Mouse (Mus musculus) heart, embryonic 15.5 days (tissue): Measurements from ENCODE around the gene Pigb. TPM values are rescaled to one million over a fixed set of nuclear protein-coding genes. Genes with fewer than 3 reads are reported as not detected.

Source experiments
- ATAC-seq: fragments of 200-750 bp; cut with Nextera tagmentation; replicated peaks from 2 replicates; pipeline ENCODE4 v1.8.0; 2017; ENCODE audit warnings: low read depth, moderate TSS enrichment; ENCODE audit not compliant: insufficient number of reproducible peaks, insufficient read depth, low FRiP score
- H3K27ac ChIP-seq: fragments of 300-500 bp; sonication (generic); 2 replicates; pipeline ENCODE4 v1.5.1; 2015; ENCODE audit warnings: mild to moderate bottlenecking, inconsistent platforms
- H3K27me3 ChIP-seq: fragments of 300-500 bp; sonication (generic); 2 replicates; pipeline ENCODE4 v1.6.1; 2015; ENCODE audit warnings: inconsistent platforms
- H3K36me3 ChIP-seq: fragments of 300-500 bp; sonication (generic); 2 replicates; pipeline ENCODE4 v1.6.1; 2015; ENCODE audit warnings: mild to moderate bottlenecking, inconsistent platforms
- H3K4me1 ChIP-seq: fragments of 300-500 bp; sonication (generic); replicated peaks from 2 replicates; pipeline ENCODE4 v1.6.1; 2015; ENCODE audit warnings: inconsistent platforms
- H3K4me2 ChIP-seq: fragments of 300-500 bp; sonication (generic); 2 replicates; pipeline ENCODE4 v1.6.1; 2015; ENCODE audit warnings: inconsistent platforms, mild to moderate bottlenecking, moderate library complexity
- H3K4me3 ChIP-seq: fragments of 300-500 bp; sonication (generic); 2 replicates; pipeline ENCODE4 v1.5.1; 2015; ENCODE audit warnings: mild to moderate bottlenecking, inconsistent platforms
- H3K9ac ChIP-seq: fragments of 300-500 bp; sonication (generic); 2 replicates; pipeline ENCODE4 v1.6.1; 2015; ENCODE audit warnings: mild to moderate bottlenecking, inconsistent platforms
- H3K9me3 ChIP-seq: fragments of 300-500 bp; sonication (generic); replicated peaks from 2 replicates; pipeline ENCODE4 v1.6.1; 2016; ENCODE audit warnings: inconsistent platforms
- WGBS: fragments of 180-500 bp; shearing (Covaris S2); methylation state at CpG from one replicate; pipeline ENCODE4 v1.1.7; 2015; ENCODE audit warnings: mixed read lengths; 5-methylcytosine and 5-hydroxymethylcytosine counted together
- polyA plus RNA-seq: library from polyadenylated mRNA; unstranded; fragments of >200 nt; fragmentation: Nextera tagmentation; extraction: Ambion mirVana; gene quantifications from 2 replicates; pipeline ENCODE4 v1.2.1, GENCODE M21; 2015

Pigb gene
- polyA plus RNA-seq, 1 experiment from 2014 or later = 4.7 TPM

DNA sequence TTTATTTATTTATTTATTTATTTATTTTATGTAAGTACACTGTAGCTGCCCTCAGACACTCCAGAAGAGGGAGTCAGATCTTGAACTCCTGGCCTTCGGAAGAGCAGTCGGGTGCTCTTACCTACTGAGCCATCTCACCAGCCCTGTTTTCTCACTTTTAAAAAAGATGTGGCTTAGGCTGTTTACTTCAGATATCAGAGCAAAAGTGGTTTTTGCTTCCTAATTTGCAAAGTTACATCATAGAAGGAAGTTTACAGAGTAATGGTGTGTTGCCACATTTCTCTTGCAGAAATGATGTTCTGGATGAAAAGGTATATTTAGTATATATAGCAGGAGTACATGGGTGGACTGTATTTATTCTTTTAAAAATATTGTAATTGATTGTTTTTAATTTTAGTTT is 48.8 kb downstream of the Pigb start:
- Histone ChIP-seq H3K4me2 (no peak overlapping the region), H3K36me3 (no peaks in the 10 kb centered on the region), H3K27ac (no peak overlapping the region), H3K4me3 (no peak overlapping the region), H3K27me3 (no peaks in the 10 kb centered on the region), H3K9me3 (no peaks in the 10 kb centered on the region), H3K9ac (no peak overlapping the region), H3K4me1 (no peaks in the 10 kb centered on the region)
- ATAC-seq = no peak
- WGBS = 92% methylated on average over 2 of the region's 2 CpGs

DNA sequence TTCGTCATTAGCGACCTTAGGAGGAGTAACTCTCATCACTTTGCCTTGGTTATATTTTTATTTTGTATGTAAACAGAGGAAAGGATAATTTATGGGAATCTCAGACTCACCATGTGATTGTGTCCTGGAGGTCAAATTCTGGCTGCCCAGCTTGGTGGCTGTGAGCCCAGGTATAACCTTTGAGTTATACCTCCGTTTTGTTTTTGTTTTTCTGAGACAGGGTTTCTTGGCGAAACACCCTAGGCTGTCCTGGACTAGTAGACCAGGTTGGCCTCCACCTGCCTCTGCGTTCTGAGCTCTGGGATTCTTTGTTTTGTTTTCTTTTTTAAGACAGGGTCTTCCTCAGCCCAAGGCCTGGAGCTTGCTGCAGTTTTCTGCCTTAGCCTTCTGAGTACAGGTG is 51.5 kb downstream of the Pigb start:
- no peak overlapping the region for H3K9ac ChIP-seq
- no peaks in the 10 kb centered on the region for H3K27me3 ChIP-seq
- H3K4me3 ChIP-seq = no peak overlapping the region
- no peak overlapping the region for H3K4me2 ChIP-seq
- H3K36me3 ChIP-seq = no peaks in the 10 kb centered on the region
- H3K27ac ChIP-seq = no peak overlapping the region
- no peak for ATAC-seq
- WGBS = 80% methylated on average over 5 of the region's 5 CpGs
- H3K4me1 ChIP-seq = peaks cover 10% of the 10 kb centered on the region
- no peaks in the 10 kb centered on the region for H3K9me3 ChIP-seq

DNA sequence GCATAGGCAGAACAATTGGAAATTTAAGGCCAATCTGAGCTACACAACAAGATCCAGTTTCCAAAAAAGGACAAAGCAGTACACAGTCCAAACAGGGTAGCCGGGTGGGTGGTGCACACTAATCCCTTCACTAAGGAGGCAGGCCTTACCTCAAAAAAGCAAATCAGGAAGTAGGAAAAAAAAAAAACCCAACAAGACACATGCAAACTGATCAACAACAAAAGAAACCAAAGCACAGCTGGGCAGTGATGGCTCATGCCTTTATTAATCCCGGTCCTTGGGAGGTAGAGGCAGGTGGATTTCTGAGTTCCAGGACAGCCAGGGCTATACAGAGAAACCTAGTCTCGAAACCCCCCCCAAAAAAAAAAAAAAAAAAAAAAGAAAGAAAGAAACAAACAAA is 52.5 kb downstream of the Pigb start:
- ATAC-seq = no peak
- no peak overlapping the region for H3K4me3 ChIP-seq
- H3K9ac ChIP-seq = no peak overlapping the region
- no peak overlapping the region for H3K4me2 ChIP-seq
- 61% methylated on average over 3 of the region's 3 CpGs for WGBS
- peaks cover 10% of the 10 kb centered on the region for H3K4me1 ChIP-seq
- H3K9me3 ChIP-seq = no peaks in the 10 kb centered on the region
- no peak overlapping the region for H3K27ac ChIP-seq
- H3K27me3 ChIP-seq = no peaks in the 10 kb centered on the region
- H3K36me3 ChIP-seq = no peaks in the 10 kb centered on the region

DNA sequence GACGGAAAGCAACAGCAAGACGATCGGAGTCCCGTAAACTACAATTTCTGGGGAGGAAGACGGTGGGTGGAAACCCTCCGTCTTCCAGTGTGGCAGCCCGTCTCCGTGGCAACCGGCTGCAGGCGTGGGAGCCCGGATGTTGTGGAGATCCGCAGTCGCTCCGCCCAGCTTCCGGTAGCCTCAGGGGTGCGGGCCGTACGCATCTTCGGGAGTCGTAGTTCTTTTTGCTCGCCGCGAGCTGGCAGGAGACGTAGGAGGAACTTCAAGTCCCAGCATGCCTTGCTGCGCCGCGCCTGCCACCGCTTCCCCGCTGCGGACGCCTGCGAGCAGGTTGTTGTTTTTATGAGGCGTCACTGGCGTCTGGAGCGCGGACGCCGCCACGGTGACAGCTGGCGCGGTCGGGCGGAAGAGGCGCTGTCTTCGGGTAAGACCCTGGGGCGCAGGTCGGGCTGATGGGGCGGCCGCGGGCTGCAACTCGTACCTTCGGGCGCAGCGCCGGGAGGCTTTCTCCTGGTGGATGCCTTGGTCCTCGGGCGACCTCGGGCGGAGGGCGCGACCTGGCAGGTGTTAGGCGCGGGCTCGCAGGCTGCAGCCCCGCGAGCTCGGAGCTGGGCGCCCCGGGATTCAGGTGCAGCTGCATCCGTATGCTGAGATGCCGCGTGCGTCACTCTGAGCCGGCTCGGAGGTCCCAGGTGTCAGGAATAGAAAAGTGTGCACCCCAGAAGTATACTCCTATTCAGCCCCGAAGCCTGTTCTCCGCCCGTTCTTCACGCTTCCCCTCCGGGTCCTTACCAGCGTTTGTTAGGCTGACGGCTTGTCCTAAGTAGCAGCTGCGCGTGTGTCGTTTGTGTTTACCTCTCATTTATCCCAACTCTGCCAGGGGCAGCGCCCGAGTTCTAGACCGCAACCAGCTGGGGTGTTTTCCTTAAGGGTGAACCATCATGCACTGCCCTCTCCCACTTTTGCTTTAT is 54.6 kb downstream of the Pigb start, which contains the start of the genes Ccpg1os and Ccpg1:
Gene Ccpg1os (minus strand): TSS at position 133 of the 971 bp plus-strand sequence.
Gene Ccpg1 (plus strand): TSS at position 180 of the 971 bp plus-strand sequence.
- WGBS = under 1% methylated on average over 88 of the region's 88 CpGs
- Histone ChIP-seq H3K9me3 (no peaks in the 10 kb centered on the region), H3K36me3 (no peaks in the 10 kb centered on the region), H3K27ac (peak within 1 kb of the TSS; percentile 68), H3K4me1 (peaks cover 10% of the 10 kb centered on the region), H3K9ac (peak within 1 kb of the TSS; percentile 67), H3K4me3 (peak within 1 kb of the TSS; percentile 87), H3K27me3 (no peaks in the 10 kb centered on the region), H3K4me2 (peak within 1 kb of the TSS; percentile 74)
- peak; percentile 99 for ATAC-seq

DNA sequence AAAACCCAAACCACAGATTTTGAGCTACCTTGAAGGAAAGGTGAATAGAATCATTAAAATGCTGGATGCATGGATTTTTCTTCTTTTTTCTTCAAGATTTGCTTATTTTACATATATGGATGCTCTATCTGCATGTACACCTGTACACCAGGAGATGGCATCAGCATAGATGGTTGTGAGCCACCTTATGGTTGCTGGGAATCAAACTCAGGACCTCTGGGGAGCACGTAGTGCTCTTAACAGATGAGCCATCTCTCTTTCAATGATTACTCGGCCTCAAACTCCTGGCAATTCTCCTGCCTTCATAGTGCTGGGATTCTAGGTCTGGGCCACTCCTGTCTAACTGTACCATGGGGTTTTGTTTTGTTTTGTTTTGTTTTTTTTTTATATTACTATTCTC is 57.1 kb downstream of the Pigb start:
- Histone ChIP-seq H3K36me3 (no peaks in the 10 kb centered on the region), H3K27ac (no peak overlapping the region), H3K4me2 (no peak overlapping the region), H3K4me1 (peaks cover 10% of the 10 kb centered on the region), H3K9ac (no peak overlapping the region), H3K9me3 (no peaks in the 10 kb centered on the region), H3K4me3 (no peak overlapping the region), H3K27me3 (no peaks in the 10 kb centered on the region)
- 77% methylated on average over 2 of the region's 2 CpGs for WGBS
- ATAC-seq = no peak

DNA sequence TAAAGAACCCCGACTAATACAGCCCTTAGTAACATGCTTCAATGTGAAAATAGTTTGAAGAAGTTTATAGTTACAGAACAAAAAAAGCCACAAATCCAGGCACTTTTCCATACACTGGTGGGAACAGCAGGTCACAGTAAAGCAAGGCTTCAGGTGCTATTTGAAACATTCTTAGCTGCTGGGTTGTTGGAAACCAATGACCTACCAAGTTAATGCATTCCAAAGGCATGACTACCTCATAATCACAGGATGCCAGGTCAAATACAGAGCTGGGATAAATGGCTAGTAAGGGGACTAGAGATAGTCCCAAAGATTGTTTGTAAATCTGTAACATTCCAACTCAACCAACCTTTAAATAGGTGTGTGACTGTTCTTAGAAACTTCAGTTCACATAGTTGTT is 64.9 kb downstream of the Pigb start:
- no peak overlapping the region for H3K4me3 ChIP-seq
- no peak overlapping the region for H3K9ac ChIP-seq
- WGBS = 79% methylated on average over 1 of the region's 1 CpGs
- no peaks in the 10 kb centered on the region for H3K36me3 ChIP-seq
- H3K27ac ChIP-seq = no peak overlapping the region
- no peak overlapping the region for H3K4me2 ChIP-seq
- no peaks in the 10 kb centered on the region for H3K27me3 ChIP-seq
- no peaks in the 10 kb centered on the region for H3K9me3 ChIP-seq
- ATAC-seq = no peak
- no peaks in the 10 kb centered on the region for H3K4me1 ChIP-seq

DNA sequence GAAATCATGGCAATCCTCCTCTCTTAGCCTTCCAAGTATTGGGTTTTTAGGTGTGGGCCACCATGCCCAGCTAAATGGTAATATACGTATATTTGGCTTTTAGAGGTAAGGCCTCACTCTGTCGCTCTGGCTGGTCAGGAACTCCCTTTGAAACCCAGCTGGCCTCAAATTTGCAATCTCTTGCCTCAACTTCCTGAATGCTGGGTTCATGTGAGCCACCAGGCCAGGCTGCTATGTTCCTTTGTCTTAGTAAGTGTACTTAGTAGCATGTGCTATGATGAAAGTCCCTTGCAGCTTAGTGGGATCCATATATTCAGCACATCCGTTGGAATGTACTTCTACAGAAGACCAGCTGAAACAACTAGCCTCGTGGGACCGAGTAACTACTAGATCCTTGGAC is 65.4 kb downstream of the Pigb start:
- Histone ChIP-seq H3K4me1 (no peaks in the 10 kb centered on the region), H3K27ac (no peak overlapping the region), H3K27me3 (no peaks in the 10 kb centered on the region), H3K9me3 (no peaks in the 10 kb centered on the region), H3K4me2 (no peak overlapping the region), H3K4me3 (no peak overlapping the region), H3K9ac (no peak overlapping the region), H3K36me3 (no peaks in the 10 kb centered on the region)
- 79% methylated on average over 5 of the region's 5 CpGs for WGBS
- ATAC-seq = no peak

DNA sequence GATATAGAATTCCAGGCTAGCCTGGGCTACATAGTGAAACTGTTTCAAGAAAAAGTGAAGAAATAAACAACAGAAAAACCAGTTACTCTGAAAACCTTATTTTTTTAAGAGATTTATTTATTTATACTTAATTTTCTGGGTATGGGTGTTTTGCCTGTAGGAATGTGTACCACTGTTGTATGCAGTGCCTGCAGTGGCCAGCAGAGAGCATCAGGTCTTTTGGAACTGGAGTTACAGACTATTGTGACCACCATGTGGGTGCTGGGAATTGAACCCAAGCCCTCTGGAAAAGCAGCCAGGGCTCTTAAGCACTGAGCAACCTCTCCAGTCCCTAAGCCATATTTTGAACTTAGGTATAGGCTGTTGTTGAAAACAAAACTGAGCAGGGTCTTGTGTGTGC is 67.2 kb downstream of the Pigb start:
- H3K27me3 ChIP-seq = no peaks in the 10 kb centered on the region
- no peaks in the 10 kb centered on the region for H3K36me3 ChIP-seq
- no peak overlapping the region for H3K27ac ChIP-seq
- no peaks in the 10 kb centered on the region for H3K4me1 ChIP-seq
- H3K9ac ChIP-seq = no peak overlapping the region
- no peaks in the 10 kb centered on the region for H3K9me3 ChIP-seq
- no peak for ATAC-seq
- no peak overlapping the region for H3K4me2 ChIP-seq
- no peak overlapping the region for H3K4me3 ChIP-seq

DNA sequence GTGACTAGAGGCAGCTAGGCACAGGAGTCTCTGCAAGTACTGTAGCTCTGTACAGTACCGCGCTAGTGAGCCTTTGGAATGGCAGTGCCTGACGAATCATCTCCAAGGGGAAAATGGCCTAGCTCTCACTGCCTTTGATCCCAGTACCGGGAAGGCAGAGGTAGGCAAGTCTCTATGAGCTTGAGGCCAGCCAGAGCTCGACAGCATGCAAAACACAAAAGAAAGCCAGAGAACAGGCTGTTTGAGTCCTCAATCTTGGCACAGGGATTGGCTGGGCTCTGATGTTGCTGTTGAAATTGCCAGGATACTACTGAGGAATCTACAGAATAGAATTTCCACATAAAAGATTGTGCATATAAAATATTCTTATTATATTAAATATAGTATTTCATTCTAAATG is 67.7 kb downstream of the Pigb start:
- ATAC-seq = no peak
- 78% methylated on average over 5 of the region's 5 CpGs for WGBS

DNA sequence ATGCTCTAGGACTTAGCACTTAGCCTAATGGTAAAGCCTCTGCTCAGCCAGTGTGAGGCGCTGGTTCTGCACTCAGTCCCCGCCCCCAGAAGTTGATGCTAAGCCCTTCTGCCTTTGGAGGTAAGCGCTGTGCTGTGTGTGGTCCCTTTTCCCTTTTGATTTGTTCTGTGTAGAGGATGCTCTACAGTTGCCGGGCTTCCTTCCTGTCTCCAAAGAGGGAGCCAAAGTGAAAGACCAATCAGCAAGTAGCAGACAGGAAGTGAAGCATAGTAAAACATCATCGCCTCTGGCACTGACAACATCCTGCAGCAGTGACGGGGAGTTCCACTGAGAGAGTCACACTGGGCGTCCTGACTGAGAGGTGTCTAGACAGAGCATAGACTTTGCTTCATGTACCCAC is 70.3 kb downstream of the Pigb start:
- no peaks in the 10 kb centered on the region for H3K27me3 ChIP-seq
- no peak overlapping the region for H3K27ac ChIP-seq
- WGBS = 61% methylated on average over 7 of the region's 7 CpGs
- H3K9ac ChIP-seq = no peak overlapping the region
- H3K36me3 ChIP-seq = no peaks in the 10 kb centered on the region
- H3K4me3 ChIP-seq = no peak overlapping the region
- ATAC-seq = no peak
- H3K4me2 ChIP-seq = no peak overlapping the region
- H3K9me3 ChIP-seq = no peaks in the 10 kb centered on the region
- no peaks in the 10 kb centered on the region for H3K4me1 ChIP-seq

More for the DNA sequence above, 67.7 kb downstream of the Pigb start:
- H3K4me3 ChIP-seq = no peak overlapping the region
- no peak overlapping the region for H3K4me2 ChIP-seq
- no peaks in the 10 kb centered on the region for H3K4me1 ChIP-seq
- H3K9me3 ChIP-seq = no peaks in the 10 kb centered on the region
- H3K9ac ChIP-seq = no peak overlapping the region
- no peaks in the 10 kb centered on the region for H3K27me3 ChIP-seq
- no peaks in the 10 kb centered on the region for H3K36me3 ChIP-seq
- H3K27ac ChIP-seq = no peak overlapping the region

DNA sequence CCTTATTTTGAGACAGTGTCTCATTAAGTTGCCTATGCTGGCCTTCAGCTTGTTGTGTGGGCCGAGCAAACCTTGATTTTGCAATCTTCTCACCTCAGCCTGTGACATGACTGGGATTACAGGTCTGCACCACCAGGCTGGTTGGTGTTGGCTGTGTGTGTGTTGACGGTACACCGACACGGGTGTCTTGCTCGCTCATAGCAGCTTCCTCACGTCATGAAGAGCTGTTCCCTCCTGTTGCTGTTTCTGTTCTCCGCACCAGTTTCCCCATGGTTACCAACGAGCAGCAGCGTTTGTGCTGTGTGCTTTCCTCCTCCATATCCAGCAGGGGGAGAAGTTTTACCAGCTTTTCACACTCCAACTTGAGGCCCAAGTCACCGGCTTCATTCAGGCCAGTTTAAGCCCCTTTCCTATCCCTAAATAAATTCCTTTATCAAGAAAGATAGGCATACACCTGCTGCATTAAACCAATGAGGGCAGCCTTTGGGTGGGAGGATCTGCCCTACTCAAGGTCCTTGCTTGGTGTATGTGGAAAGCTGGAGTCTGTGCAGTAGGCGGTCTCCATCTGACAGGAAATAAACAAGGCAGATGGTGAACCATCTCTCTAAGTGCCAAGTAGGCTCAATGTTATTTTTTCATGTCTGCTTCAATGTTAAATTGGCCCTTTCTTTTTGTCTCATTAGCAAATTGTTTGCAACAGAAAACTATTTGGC is 71.7 kb downstream of the Pigb start:
- ATAC-seq = 0 out of 2 replicates have a peak, but pooled peaks have one; percentile 7

More for the DNA sequence above, 71.7 kb downstream of the Pigb start:
- Histone ChIP-seq H3K4me3 (no peak overlapping the region), H3K27me3 (no peaks in the 10 kb centered on the region), H3K4me1 (no peaks in the 10 kb centered on the region), H3K9me3 (no peaks in the 10 kb centered on the region), H3K4me2 (peak overlapping the region; percentile 16; the same call in 1 of the 2 replicates), H3K36me3 (no peaks in the 10 kb centered on the region), H3K27ac (no peak overlapping the region), H3K9ac (no peak overlapping the region)
- 25% methylated on average over 11 of the region's 11 CpGs for WGBS
